Mouse (Mus musculus): ENCODE measurements around the gene Cabin1. TPM values are rescaled to one million over a fixed set of nuclear protein-coding genes. Genes with fewer than 3 reads are reported as not detected.

The Cabin1 gene
- polyA plus RNA-seq, 2 experiments: 32.3 to 42.6 TPM

DNA sequence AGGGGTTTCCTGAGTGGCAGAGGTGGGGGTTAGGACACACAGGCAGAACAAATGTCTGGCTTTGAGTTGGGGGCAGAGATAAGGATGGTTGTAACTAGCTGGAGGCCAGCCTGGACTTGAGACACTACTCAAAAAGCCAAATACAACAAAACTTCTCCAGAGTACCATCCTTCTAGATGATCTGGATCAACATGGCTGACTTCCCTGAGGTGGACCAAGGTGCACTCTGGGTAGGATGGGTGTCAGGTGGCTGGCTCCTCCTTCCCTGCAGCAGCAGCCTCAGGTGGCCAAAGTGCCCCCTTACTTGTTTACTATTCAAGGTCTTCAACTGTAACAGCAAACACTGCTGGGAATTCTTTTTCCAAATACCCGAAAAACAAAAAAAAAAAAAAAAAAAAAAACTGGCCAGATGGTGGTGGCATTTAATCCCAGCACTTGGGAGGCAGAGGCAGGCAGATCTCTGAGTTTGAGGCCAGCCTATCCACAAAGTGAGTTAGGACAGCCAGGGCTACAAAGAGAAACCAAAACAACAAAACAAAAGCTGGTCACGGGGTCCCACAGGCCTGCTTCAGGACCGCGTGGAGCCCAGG is 114.6 kb downstream of the Cabin1 start:
- TF ChIP-seq POLR2A (IDR thresholded peaks at IDR 0.05; ENCODE audit: borderline replicate concordance, extremely low read depth, insufficient read depth, insufficient read length): no peak
- DNase-seq (ENCODE audit: low spot score) (no peak), ATAC-seq (ENCODE audit: low FRiP score, low read depth) (no peak)
- H3K9ac ChIP-seq (ENCODE audit: low read depth, low read length, severe bottlenecking): no peak overlapping the region
- H3K4me2 ChIP-seq (replicated peaks; ENCODE audit: low read depth, low read length, severe bottlenecking): no peak overlapping the region
- no peaks in the 10 kb centered on the region for H3K4me1 ChIP-seq (ENCODE audit: control insufficient read depth, insufficient read depth, low read length)
- no peaks in the 10 kb centered on the region for H3K9me3 ChIP-seq (ENCODE audit: control insufficient read depth, low read length)
- peaks cover 70% of the 10 kb centered on the region for H3K36me3 ChIP-seq (ENCODE audit: control insufficient read depth, insufficient read depth, low read length)
- H3K27ac ChIP-seq (replicated peaks; ENCODE audit: low read depth, low read length): no peak overlapping the region
- H3K4me3 ChIP-seq (replicated peaks; ENCODE audit: low read length): no peak overlapping the region
- 92% methylated on average over 4 of the region's 4 CpGs for WGBS
- no peaks in the 10 kb centered on the region for H3K27me3 ChIP-seq (ENCODE audit: control insufficient read depth, insufficient read depth, low read length)

- Histone ChIP-seq H3K36me3 (ENCODE audit: control insufficient read depth, insufficient read depth, low read length) (peaks cover 67% of the 10 kb centered on the region), H3K9ac (ENCODE audit: low read depth, low read length, severe bottlenecking) (no peak overlapping the region), H3K27ac (replicated peaks; ENCODE audit: low read depth, low read length) (no peak overlapping the region), H3K4me2 (replicated peaks; ENCODE audit: low read depth, low read length, severe bottlenecking) (no peak overlapping the region), H3K27me3 (ENCODE audit: control insufficient read depth, insufficient read depth, low read length) (no peaks in the 10 kb centered on the region), H3K4me1 (ENCODE audit: control insufficient read depth, insufficient read depth, low read length) (no peaks in the 10 kb centered on the region), H3K9me3 (ENCODE audit: control insufficient read depth, low read length) (no peaks in the 10 kb centered on the region), H3K4me3 (replicated peaks; ENCODE audit: low read length) (no peak overlapping the region)
- no peak for DNase-seq (ENCODE audit: low spot score)
- 93% methylated on average over 7 of the region's 7 CpGs for WGBS
- TF ChIP-seq POLR2A (IDR thresholded peaks at IDR 0.05; ENCODE audit: borderline replicate concordance, extremely low read depth, insufficient read depth, insufficient read length): no peak
- no peak for ATAC-seq (ENCODE audit: low FRiP score, low read depth)
Measured at GRCm38 (mm10) chr10:75649001-75649400, 115.1 kb downstream of the Cabin1 start.

- no peaks in the 10 kb centered on the region for H3K27me3 ChIP-seq (ENCODE audit: control insufficient read depth, insufficient read depth, low read length)
- H3K9me3 ChIP-seq (ENCODE audit: control insufficient read depth, low read length): no peaks in the 10 kb centered on the region
- H3K27ac ChIP-seq (replicated peaks; ENCODE audit: low read depth, low read length): no peak overlapping the region
- no peak overlapping the region for H3K4me3 ChIP-seq (replicated peaks; ENCODE audit: low read length)
- ATAC-seq (ENCODE audit: low FRiP score, low read depth): no peak
- WGBS: 93% methylated on average over 6 of the region's 6 CpGs
- TF ChIP-seq POLR2A (IDR thresholded peaks at IDR 0.05; ENCODE audit: borderline replicate concordance, extremely low read depth, insufficient read depth, insufficient read length): no peak
- no peak for DNase-seq (ENCODE audit: low spot score)
- peaks cover 4% of the 10 kb centered on the region; the same call in 1 of the 2 replicates for H3K4me1 ChIP-seq (ENCODE audit: control insufficient read depth, insufficient read depth, low read length)
- H3K4me2 ChIP-seq (replicated peaks; ENCODE audit: low read depth, low read length, severe bottlenecking): no peak overlapping the region
- no peak overlapping the region for H3K9ac ChIP-seq (ENCODE audit: low read depth, low read length, severe bottlenecking)
- H3K36me3 ChIP-seq (ENCODE audit: control insufficient read depth, insufficient read depth, low read length): peaks cover 59% of the 10 kb centered on the region
Measured at GRCm38 (mm10) chr10:75648091-75648490, 116.0 kb downstream of the Cabin1 start.

DNA sequence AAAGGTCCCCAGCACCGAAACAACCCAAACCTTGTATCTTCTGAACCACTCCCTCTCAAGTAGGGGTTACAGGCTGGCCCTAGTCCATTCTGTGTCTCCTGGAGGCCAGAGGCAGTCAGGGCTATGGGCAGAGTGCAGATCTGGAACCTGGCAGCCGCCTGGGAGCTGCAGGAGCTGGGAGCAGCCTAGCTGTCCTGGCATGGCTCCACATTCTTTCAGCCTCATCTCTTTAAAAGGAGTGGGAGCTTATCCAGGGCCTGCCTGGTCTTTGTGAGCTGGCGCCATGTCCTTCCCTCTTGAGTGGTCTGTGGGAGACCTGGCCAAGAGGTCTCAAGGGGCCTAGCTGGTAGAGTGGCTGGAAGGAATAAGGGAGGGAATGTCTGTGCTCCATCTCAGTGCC is 116.8 kb downstream of the Cabin1 start:
- TF ChIP-seq POLR2A (IDR thresholded peaks at IDR 0.05; ENCODE audit: borderline replicate concordance, extremely low read depth, insufficient read depth, insufficient read length): no peak
- DNase-seq (ENCODE audit: low spot score): peak; percentile 45
- H3K27ac ChIP-seq (replicated peaks; ENCODE audit: low read depth, low read length): no peak overlapping the region
- H3K4me1 ChIP-seq (ENCODE audit: control insufficient read depth, insufficient read depth, low read length): peaks cover 4% of the 10 kb centered on the region; the same call in 1 of the 2 replicates
- no peak overlapping the region for H3K4me3 ChIP-seq (replicated peaks; ENCODE audit: low read length)
- H3K9ac ChIP-seq (ENCODE audit: low read depth, low read length, severe bottlenecking): no peak overlapping the region
- ATAC-seq (ENCODE audit: low FRiP score, low read depth): no peak
- no peaks in the 10 kb centered on the region for H3K9me3 ChIP-seq (ENCODE audit: control insufficient read depth, low read length)
- 79% methylated on average over 3 of the region's 3 CpGs for WGBS
- H3K4me2 ChIP-seq (replicated peaks; ENCODE audit: low read depth, low read length, severe bottlenecking): no peak overlapping the region
- H3K27me3 ChIP-seq (ENCODE audit: control insufficient read depth, insufficient read depth, low read length): no peaks in the 10 kb centered on the region
- H3K36me3 ChIP-seq (ENCODE audit: control insufficient read depth, insufficient read depth, low read length): peaks cover 52% of the 10 kb centered on the region

- DNase-seq (ENCODE audit: low spot score) (no peak), ATAC-seq (ENCODE audit: low FRiP score, low read depth) (no peak)
- no peak overlapping the region for H3K27ac ChIP-seq (replicated peaks; ENCODE audit: low read depth, low read length)
- no peak overlapping the region for H3K4me3 ChIP-seq (replicated peaks; ENCODE audit: low read length)
- TF ChIP-seq POLR2A (IDR thresholded peaks at IDR 0.05; ENCODE audit: borderline replicate concordance, extremely low read depth, insufficient read depth, insufficient read length): no peak
- no peaks in the 10 kb centered on the region for H3K9me3 ChIP-seq (ENCODE audit: control insufficient read depth, low read length)
- peaks cover 4% of the 10 kb centered on the region; the same call in 1 of the 2 replicates for H3K4me1 ChIP-seq (ENCODE audit: control insufficient read depth, insufficient read depth, low read length)
- WGBS: 91% methylated on average over 6 of the region's 6 CpGs
- H3K27me3 ChIP-seq (ENCODE audit: control insufficient read depth, insufficient read depth, low read length): no peaks in the 10 kb centered on the region
- no peak overlapping the region for H3K4me2 ChIP-seq (replicated peaks; ENCODE audit: low read depth, low read length, severe bottlenecking)
- no peak overlapping the region for H3K9ac ChIP-seq (ENCODE audit: low read depth, low read length, severe bottlenecking)
- H3K36me3 ChIP-seq (ENCODE audit: control insufficient read depth, insufficient read depth, low read length): peaks cover 42% of the 10 kb centered on the region
Measured at GRCm38 (mm10) chr10:75646406-75646805, 117.7 kb downstream of the Cabin1 start.
